Mouse (Mus musculus): ENCODE data around the gene Myb. TPM values are rescaled to one million over a fixed set of nuclear protein-coding genes. Genes with fewer than 3 reads are reported as not detected.

Gene Myb
- total RNA-seq (2022): under 1 TPM in 1 of 4 experiments, not detected in 3; 0.17 TPM

DNA sequence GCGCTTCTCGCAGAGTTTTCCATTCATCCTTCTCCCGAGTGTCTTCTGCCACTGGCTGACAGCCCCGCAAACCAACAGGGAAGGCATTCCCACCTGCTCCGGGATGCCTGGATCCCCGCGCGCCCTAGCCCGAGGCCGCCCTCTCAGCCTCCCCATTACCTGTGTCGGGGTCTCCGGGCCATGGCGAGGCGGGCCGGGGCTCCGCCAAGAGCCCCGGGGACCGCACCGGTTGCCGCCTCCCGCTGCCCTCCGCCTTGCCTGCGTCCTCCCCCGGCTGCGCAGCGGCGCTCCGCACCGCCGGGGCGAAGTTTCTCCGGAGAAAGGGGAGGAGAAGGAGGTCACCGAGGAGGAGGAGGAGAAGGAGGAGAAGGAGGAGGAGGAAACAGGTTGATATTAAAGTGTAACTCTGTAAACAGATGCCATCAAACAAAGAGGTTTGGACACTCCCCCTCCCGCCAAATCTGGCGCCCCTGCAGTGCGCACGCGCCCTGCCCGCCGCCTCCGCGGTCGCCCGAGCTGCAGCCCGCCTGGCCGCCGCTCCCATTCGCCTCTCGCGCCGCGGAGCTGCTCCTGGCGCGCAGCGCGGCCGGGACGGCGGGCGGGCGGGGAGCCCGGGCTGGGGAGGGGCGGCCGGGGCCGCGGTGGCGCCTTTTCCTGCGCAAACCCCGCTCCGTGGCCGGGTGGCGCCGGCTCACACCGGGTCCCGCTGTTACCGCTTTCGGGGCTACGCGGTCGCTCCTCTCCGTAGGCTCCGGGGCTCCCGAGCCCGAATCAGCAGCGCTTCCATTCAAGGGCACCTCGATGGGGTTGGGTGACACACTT is at the start of gene Myb:
Gene Myb, minus strand, starts transcription at position 448 of the 822 bp plus-strand sequence.
- DNase-seq (ENCODE audit: low spot score): no peak

DNA sequence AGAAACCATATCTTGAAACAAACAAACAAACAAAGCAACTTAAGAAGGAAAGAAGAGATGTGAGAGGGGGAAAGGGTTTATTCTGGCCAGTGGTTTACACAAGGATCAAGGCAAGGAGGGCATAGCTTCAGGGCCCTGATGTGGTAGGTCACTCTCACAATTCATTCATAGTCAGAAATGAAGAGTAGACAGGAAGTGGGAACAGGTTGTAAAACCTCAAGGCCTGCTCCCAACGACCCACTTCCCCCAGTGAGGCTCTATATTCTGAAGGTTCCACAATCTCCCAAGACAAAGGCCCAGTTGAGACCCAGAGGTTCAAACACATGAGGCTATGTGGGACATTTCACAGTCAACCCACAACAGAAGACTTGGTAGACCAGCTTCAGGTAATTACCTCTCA is 46.6 kb upstream of the Myb start:
- no peak for DNase-seq (ENCODE audit: low spot score)

DNA sequence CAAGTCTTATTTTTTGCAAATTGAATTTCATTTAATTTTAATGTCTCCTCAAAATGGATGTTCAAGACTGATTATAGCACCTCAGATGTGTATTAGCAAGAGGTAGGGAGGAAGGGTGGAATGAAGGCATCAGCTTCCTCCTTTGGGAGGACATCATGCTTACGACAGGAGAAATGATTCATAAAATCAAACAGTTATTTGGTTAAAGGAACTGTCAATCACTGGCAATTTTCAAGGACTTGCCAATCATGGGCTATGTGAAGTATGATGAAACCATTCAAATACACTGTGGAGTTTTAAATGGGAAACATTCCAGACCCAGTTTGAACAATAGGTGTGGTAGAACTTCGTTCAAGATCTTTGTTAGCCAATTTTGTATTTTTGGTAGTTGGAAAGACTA is 45.4 kb upstream of the Myb start:
- DNase-seq (ENCODE audit: low spot score): no peak

DNA sequence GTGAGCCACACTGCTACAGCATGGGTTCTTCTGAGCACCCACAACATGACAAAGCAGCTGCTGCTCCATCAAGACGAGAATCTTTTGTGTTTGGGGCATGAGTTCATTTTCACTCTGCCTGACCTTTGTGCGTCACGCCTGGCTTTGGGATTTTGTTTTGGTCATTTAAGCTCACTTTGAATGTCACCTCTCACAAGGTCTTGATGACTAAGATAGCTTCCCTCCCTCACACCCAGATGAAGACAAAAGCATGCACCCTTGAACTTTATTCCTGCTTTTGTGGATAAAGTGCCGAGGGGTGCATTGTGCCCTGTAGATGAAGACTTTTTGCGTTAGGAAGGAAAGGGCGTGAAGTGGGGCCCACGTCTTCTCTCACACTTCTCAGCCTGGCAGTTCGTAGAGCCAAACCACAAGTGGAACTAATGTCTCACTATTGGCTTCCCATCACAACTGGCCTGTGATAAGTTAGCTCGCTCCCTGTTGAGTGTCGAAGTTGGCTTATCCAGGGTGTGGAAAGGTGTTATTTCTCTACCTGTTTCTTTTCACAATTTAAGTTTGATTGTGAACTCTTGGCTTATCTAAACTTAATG is 43.8 kb upstream of the Myb start:
- no peak for DNase-seq (ENCODE audit: low spot score)

DNA sequence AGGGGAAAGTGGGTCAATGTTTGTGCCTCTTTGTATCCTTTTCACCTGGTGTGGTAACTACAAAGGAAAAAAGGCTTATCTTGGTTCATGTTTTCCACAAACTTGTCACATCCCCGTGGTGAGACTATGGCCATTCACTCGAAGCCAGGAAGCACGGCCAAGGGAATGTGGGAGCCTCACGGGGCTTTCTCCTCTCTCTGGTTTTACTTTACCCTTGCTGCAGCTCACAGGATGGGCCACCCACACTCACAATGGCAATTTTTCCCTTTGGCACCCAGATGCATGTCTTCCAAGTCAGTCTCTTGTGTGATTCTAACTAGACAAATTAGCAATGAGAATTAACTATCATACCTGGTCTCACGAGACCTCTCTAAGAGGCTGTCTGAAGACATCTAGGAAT is 43.1 kb upstream of the Myb start:
- DNase-seq (ENCODE audit: low spot score): no peak

DNA sequence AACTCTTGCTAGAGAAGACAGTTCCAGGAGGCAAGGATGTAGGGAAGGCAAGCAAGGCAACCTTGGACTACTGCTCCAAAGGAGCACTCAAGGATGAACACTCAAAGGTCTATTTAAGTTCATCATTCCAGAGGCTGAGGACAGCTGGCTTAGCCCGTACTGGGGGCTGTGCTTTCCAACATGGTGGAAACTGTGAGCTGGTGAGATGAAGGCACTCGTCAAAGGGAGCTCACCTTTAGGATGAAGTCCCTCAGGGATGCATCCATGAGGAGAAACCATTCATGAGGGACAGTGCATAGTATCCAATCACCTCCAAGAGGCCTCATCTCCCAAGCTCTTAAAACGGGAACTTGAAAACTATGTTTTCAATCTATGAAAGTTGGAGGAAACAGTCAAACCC is 42.7 kb upstream of the Myb start:
- DNase-seq (ENCODE audit: low spot score): no peak

DNA sequence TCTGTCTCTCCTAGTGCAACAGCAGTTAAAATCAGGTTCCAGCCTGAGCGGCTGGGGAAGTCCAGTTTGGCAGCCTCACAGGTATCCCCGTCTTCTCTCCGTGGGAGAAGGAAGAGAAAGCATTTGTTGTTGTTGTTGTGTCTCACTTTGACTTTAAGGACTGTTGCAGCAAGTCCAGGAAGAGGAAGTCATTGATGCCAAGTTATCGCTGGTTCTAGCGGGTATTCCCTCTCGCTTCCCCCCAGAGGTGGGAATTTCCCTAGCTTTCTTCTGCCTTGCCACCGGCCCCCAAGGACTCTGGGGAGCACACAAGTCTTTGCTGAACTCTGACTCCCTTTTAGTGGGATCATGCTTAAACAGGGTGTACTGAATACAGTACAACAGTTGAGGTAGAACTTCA is 40.0 kb upstream of the Myb start:
- DNase-seq (ENCODE audit: low spot score): no peak

DNA sequence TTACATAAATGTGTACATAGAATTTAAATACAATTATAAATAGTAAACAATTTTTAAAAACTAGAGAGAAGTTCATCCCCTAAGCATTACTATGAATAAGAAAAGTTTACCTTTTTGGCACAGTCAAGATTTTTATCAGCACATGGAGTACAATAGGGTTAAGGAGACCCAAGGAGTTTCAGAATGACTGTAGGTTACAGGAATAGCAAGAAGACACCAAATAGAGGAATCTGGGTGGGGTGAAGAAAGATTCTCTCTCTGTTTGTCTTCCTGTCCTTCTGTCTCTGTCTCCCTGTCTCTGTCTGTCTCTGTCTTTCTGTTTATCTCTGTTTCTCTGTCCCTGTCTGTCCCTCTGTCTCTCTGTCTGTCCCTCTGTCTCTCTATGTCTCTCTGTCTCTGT is 39.5 kb upstream of the Myb start:
- DNase-seq (ENCODE audit: low spot score): no peak

DNA sequence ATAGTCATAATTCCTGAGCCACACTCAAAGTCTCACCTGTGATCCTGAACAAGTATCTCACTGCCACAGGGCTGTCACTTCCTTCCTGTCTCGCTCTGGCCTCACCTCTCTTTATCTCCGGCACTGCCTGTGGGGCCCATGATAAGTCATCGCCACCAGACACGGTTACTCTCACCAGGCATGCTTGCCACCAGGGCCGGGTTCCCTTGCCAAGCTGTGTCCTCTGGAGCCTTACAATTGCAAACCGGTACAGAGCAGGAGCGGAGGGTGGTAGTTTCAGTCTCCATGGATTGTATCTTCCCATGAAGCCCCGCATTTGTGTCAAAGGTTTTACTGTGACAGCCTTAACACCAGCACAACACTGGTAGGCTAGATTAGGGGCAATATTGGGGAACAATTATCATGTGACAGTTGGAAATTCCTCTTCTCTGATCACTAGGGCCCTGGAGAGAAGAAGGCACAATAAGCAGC is 35.9 kb upstream of the Myb start:
- DNase-seq (ENCODE audit: low spot score): no peak

DNA sequence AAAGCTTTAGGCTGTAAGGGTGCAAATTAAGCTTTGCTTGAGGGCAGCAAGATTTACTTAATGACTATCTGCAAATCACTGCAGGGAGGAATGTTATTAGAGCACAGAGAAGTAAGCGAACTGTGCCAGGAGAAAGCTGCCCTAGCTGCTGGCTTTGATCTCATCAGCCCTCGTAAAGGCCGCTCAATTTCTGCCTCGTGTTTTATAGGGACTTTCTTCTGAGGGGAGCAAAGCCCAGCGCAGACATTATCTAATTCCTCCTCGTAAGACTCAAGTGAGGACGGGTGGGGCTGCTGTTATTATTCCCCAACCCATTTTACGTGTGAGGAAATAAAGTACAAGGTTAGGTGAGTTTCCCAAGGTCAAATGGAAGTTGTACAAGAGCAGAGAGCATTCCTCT is 34.8 kb upstream of the Myb start:
- no peak for DNase-seq (ENCODE audit: low spot score)

DNA sequence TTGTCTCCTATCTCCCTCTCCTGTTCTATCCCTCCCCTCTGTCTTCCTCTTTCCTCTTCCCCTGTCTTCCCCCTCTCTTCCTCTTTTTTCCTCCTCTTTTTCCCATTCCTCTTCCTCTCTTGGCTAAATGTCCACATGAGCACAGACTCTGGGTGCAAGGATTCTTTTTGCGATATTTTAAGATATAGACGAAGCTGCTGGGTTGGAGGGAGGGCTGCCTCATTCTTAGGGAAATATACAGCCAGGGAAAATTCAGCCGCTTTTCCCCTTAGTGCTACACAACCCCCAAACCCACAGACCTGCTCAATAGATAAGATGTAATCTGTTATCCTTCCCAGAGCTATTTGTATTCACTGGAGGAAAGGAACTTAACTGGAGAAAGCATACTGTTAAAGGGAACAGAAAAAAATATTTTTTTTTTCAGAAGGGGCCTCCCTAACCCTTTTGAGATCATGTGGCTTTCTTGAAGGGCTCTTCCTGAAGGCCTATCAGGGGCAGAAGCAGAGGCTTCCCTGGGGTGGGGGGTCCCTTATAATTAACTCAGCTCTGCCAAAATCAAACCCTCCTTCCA is 33.2 kb upstream of the Myb start:
- DNase-seq (ENCODE audit: low spot score): no peak

DNA sequence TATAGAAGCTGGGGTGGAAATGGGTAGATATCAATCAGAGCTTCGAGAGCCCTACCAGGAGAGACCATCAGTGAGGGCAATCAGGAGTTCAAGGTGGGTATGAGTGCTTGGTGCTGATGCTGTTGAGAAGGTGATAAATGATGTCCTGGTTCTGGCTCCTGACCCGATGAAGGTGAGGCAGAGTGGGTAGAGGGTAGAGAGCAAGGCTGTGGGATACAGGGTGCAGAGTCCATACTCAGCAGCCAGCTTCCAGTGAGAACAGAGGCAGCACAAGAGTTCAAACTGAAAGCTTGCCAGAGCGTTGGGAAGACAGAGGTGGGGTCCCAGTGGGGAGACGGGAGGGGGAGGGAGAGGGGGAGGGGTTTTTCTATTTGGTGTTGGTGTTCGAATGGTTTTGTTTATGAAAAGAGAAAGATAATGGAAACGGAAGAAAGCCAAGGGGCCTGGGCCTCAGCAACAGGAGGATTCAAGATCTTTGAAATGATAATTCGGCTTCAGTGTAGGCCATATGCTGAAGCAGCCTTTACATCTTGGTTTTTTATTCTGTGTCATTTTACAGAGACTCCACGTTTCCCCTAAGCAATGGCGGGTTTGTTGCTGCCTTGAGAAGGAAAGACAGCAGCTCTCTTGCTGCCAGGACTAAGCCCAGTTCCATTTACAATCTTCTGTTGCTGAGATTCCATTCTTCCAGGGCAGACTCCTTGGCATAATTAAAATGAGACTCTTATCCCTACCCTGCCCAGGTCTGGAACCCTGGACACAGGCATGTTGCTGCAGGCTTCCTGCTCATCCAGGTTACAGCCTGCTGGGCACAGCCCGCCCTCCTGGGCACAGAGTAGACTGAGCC is 32.5 kb upstream of the Myb start:
- no peak for DNase-seq (ENCODE audit: low spot score)

DNA sequence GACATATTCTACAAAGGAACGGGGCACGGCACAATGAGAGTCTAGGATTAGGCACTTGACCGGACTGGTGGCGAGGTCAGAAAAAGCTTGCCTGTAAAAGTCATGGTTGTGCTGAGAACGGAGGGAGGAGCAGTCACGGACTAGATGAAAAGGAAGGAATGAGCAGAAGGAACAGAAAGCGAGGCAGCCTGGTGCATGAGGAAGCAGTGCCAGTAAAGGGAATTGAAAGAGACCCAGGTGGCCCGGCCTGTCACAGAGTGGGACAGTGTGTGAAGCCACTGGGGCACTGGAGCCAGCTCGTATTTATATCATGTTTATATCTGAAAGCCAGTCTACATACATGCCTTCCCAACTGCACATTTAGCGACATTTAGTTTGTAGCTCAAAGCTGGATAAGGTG is 31.7 kb upstream of the Myb start:
- DNase-seq (ENCODE audit: low spot score): no peak

DNA sequence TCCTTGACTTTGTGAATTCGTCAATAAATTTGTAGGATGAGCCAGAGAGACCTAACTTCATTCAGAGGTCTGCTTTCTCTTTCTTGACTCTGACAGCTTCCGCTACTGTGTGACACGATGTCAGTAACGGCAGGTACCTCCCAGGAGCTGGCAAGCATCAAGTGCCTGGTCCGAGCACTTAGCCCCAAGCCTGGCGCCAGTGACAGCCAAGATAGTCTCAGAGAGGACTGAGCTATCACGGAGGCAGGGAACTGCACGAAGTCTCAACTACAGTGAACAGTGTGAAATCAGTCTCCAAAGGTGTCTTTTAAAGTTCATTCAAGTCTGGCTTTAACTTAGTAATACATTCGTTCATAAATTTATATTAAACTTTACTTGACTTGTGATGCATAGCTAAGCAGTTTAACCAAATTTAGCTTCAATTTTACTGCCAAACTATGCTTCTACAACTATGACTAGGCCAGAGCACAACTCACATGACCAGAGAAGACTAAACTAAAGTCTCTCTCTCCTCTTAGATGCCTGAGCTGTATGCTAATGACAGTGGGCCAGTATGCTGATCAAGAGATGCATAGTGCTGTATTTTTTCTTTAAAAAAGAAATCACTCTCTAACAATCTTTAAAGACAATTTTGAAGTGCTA is 29.1 kb upstream of the Myb start:
- DNase-seq (ENCODE audit: low spot score): no peak

DNA sequence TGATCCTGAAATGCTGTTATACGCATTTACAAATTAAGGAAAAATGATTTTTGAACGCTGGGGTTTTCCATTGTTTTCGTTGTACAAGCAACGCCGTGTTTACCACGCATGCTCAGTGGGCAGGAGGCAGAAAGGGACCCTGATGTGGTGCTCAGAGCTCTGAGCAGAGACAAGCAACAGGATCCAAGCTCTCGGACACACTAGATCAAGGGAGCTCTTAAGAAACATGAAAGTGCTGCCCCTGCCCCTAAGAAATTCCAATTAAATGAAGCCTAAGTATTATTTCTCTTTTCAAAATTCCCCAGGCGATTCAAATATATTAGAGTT is 28.5 kb upstream of the Myb start:
- no peak for DNase-seq (ENCODE audit: low spot score)

DNA sequence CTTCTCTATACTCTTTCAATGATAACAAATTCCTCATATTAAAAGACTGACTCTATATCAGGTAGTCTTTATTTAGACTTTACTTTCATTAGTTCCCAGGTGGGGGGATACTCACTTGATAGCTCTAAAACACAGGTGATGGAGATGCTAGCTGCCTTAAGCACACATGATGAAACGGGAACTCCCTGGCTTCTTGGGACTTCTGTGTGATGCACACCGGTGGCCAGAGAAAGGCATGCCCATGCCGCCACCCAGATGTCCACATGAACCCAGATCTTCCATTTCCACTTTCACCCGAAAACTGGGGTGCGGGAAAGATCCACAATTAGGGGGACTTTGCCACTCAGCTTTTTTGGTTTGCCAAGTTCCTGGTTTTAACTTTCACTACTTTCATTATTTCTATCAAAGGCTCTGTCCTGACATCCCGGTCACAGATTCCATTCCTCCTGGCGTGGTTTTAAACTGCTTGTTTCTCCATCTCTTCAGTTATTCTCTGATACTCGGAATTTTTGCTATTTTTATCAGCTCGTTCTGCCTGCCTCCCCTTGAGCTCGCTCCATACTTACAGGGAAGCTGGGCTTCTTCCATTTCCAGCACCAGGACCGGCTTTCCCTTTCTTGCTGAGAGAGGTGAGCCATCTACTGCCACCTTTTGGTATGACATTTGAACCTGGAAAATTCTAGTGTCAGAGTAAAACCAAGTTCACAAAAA is 27.9 kb upstream of the Myb start:
- peak; percentile 43 for DNase-seq (ENCODE audit: low spot score)

DNA sequence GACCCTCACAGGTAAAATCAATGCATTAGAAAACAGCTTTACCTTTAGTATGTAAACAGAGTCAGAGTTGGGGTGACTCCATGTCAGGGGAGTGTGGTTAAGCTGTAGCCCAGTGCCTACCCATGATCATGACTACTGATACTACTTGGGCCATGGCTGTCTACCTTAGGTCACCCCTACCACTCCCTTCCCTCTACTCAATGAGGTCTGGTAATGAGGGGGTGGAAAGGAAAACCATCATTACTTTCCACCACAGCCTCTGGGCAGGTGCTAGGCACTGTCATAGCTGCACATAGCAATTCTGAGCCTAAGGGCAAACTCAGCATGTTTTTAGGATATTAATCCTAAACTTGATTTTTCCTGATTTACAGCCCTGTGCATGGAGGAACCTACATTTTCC is 27.1 kb upstream of the Myb start:
- no peak for DNase-seq (ENCODE audit: low spot score)

DNA sequence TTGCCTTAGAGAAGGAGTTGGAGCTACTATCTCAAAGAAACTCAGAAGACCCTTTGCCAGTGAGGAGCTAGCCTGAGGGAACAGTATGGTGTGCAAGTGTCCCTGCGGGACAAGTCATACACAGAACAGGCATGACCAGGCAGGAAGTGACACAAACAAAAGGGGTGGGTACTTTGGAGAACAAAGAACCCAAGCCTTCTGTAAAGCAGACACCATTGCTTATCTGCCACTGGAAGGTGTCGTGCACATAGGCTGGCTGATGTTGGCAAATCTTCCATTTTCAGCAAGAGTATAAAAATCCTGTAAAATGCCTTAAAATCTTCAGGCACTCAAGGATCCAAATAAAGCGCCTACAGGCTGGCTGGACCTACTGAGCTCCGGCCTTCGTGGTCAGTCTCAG is 25.9 kb upstream of the Myb start:
- DNase-seq (ENCODE audit: low spot score): no peak

DNA sequence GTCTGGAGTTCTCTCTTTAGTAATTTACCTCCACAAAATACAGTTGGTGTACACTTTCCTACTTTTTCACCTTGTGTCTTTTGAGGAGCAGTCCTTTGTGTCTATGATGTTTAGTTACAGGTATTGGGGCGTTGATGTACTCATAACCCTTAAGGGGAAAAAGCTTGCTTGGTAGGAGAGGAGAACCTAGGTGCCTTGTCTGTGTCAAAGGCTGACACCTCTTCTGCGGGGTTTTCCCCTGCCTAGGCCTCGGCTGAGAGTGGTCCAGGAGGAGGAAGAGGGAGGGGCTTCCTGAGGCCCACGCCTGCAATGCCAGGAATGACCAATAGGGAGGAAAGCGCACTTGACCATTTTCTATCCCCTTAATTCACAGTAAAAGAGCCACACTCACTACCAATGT is 17.9 kb upstream of the Myb start:
- no peak for DNase-seq (ENCODE audit: low spot score)

DNA sequence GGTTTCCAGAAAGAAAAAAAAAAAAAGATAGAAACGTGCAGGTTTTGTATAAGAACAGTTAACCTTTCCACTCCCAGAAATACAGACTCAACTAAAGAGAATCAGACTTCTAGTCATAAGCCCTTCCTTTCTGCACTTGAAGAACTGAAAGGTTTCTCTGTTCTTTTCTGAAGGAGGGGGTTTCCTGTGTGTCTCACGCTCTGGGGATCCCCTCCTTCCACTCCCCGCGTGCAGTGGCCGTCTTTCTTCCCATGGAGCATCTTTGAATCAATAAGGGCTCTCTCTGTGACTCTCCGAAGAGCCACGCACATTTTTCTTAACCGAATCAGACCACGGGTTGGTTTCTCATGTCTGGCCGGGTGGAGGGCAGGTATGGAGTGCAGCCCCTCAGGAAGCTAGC is 17.5 kb upstream of the Myb start:
- no peak for DNase-seq (ENCODE audit: low spot score)

DNA sequence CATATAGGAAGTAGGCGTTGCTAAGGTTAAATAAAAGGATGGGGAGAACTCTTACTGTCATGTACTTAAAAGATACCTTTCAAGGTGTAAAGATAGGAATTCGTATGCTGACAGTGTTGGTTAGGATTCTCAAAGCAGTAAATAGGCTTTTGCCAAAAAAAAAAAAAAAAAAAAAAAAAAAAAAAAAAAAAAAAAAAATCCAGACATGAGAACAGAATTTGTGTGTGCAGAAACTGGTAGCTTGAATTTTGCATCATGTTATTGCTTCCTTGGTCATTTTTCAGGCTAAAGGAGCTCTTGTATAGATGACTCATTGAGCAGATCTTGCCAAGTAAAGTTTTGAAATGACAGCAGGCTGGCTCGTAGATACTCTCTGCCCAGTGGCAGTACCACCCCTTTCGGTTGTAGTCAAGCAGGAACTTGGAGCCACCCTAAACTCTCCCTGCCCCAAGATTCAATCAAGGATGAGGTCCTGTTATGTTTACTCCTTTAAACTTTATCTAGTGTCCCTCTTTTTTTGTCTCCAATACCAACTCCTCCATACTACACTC is 11.9 kb upstream of the Myb start:
- DNase-seq (ENCODE audit: low spot score): no peak

Data from heart, adult 8-10 months (tissue).